Mouse (Mus musculus): Measurements from ENCODE around the gene Esrrg.

The Esrrg gene

GRCm38 (mm10) chr1:187608261-187608921, at the start of gene Esrrg:
Gene Esrrg (plus strand): TSS chr1:187608791.
- no peak for DNase-seq (ENCODE audit: low spot score in 2 of 2)

GRCm38 (mm10) chr1:187583982-187584381, 24.6 kb upstream of the Esrrg start:
- no peak for DNase-seq (ENCODE audit: low spot score in 2 of 2)

GRCm38 (mm10) chr1:187586541-187587075, 22.0 kb upstream of the Esrrg start:
- no peak for DNase-seq (ENCODE audit: low spot score in 2 of 2)

GRCm38 (mm10) chr1:187602942-187603341, 5.6 kb upstream of the Esrrg start:
- DNase-seq (ENCODE audit: low spot score in 2 of 2) = no peak

GRCm38 (mm10) chr1:187604063-187604484, 4.5 kb upstream of the Esrrg start:
- no peak for DNase-seq (ENCODE audit: low spot score in 2 of 2)

GRCm38 (mm10) chr1:187604691-187605310, 3.8 kb upstream of the Esrrg start:
- DNase-seq (ENCODE audit: low spot score in 2 of 2) = no peak

GRCm38 (mm10) chr1:187605391-187606270, 3.0 kb upstream of the Esrrg start:
- DNase-seq (ENCODE audit: low spot score in 2 of 2) = no peak

- DNase-seq (ENCODE audit: low spot score in 2 of 2) = no peak
These were observed 2.1 kb upstream of the Esrrg start for GRCm38 (mm10) chr1:187606271-187607040.

- DNase-seq (ENCODE audit: low spot score in 2 of 2) = no peak
These were observed 1.2 kb upstream of the Esrrg start for GRCm38 (mm10) chr1:187607065-187608047.

- DNase-seq (ENCODE audit: low spot score in 2 of 2) = no peak
These were observed 646 bp downstream of the Esrrg start for GRCm38 (mm10) chr1:187609021-187609852.

- no peak for DNase-seq (ENCODE audit: low spot score in 2 of 2)
These were observed 1.3 kb downstream of the Esrrg start for GRCm38 (mm10) chr1:187609853-187610230.

- no peak for DNase-seq (ENCODE audit: low spot score in 2 of 2)
These were observed 1.9 kb downstream of the Esrrg start for GRCm38 (mm10) chr1:187610336-187610948.

- DNase-seq (ENCODE audit: low spot score in 2 of 2) = no peak
These were observed 3.3 kb downstream of the Esrrg start for GRCm38 (mm10) chr1:187611925-187612324.

- no peak for DNase-seq (ENCODE audit: low spot score in 2 of 2)
These were observed 4.7 kb downstream of the Esrrg start for GRCm38 (mm10) chr1:187613277-187613676.

GRCm38 (mm10) chr1:187623981-187624380, 15.4 kb downstream of the Esrrg start:
- no peak for DNase-seq (ENCODE audit: low spot score in 2 of 2)

GRCm38 (mm10) chr1:187630361-187630760, 21.8 kb downstream of the Esrrg start:
- no peak for DNase-seq (ENCODE audit: low spot score in 2 of 2)

- no peak for DNase-seq (ENCODE audit: low spot score in 2 of 2)
These were observed 22.9 kb downstream of the Esrrg start for GRCm38 (mm10) chr1:187631486-187631885.

GRCm38 (mm10) chr1:187645258-187645657, 36.7 kb downstream of the Esrrg start:
- DNase-seq (ENCODE audit: low spot score in 2 of 2) = no peak

GRCm38 (mm10) chr1:187648551-187648950, 40.0 kb downstream of the Esrrg start:
- DNase-seq (ENCODE audit: low spot score in 2 of 2) = no peak

Measured in frontal cortex, postnatal 10 days (tissue).